Mouse (Mus musculus): ENCODE results near the gene Aldh16a1. TPM values are rescaled to one million over a fixed set of nuclear protein-coding genes. Genes with fewer than 3 reads are reported as not detected.
"Not testable (repeated sequence)": the region's sequence is repeated elsewhere in the genome, so short reads cannot be mapped to it uniquely, and the experiment has no call there.

The Aldh16a1 gene
- total RNA-seq, 2 experiments from 2014 or later = 12.7 to 15.1 TPM

DNA sequence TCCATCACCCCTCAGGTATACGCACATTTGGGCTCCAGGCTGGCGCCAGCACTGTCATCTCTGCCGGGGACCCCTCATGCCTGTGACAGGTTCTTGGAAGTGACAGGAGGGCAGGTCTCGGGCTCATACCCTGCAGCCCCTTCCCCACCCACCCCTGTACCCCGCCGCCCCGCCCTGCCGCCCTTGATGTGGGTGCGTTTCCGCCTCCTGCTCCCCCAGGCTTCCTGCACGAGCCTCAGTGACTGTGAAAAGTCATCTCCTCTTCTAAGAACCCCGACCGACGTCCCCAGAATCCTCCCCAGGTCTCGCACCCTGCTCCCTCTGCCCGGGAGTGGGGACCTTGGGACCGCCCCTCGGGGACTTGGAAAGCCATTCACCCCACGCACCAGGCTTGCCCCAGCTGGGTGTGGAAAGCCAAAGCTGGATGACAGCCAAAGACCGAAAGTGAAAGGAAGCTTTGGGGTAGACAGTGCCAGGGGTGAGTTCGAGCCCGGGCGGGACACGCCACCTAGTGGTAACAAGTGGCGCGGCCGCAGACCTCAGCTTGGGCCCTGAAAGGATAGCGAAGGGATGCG lies 18.3 kb downstream of the Aldh16a1 start, which contains the start of the genes Gm45713 and Flt3l:
Gene Gm45713 (minus strand): TSS at position 239 of the 575 bp plus-strand sequence.
Gene Flt3l (minus strand): TSS at position 440 of the 575 bp plus-strand sequence.
- peak; percentile 87 to 90 for DNase-seq (ENCODE audit: low spot score in 2 of 2)

DNA sequence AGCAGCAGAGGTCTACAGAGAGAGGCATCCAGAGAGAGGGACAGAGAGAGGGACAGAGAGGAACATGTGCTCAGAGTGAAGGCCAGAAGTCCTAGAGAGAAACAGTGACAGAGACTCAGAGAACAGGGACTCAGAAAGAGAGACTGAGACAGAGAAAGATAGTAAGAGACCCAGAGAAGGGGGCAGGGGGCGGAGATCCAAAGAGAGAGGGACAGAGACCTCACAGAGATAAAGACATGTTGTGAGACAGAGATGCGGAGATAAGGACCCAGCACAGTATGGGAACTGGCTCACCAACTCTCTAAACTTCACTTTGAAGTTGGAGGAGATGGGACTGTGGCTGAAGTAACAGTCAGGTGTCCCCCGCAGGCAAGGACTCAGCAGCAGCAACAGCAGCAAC lies 19.0 kb downstream of the Aldh16a1 start:
- no peak for DNase-seq (ENCODE audit: low spot score in 2 of 2)

DNA sequence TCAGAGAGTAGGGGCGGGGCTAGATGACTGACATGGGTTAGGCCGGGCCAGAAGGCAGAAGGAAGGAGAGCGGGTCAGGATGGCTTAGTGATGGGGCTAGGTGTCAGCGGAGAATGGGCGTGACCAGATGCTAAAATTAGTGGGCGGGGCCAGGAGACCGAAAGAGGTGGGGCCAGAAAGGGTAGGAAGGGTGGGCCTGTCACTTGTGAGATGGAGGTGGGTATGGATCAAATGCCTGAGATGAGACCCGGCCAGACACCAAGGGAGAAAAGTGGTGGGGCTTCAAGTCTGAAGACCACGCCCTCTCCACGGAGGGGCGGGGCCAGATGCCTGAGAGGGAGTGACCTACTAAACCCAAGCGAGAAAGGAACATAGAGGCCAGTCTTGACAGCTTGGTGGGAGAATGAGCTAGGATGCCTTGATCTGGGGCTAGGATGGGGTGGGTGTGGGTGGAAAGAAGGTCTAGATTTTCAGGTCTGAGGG lies 19.8 kb downstream of the Aldh16a1 start:
- DNase-seq (ENCODE audit: low spot score in 2 of 2) = no peak

DNA sequence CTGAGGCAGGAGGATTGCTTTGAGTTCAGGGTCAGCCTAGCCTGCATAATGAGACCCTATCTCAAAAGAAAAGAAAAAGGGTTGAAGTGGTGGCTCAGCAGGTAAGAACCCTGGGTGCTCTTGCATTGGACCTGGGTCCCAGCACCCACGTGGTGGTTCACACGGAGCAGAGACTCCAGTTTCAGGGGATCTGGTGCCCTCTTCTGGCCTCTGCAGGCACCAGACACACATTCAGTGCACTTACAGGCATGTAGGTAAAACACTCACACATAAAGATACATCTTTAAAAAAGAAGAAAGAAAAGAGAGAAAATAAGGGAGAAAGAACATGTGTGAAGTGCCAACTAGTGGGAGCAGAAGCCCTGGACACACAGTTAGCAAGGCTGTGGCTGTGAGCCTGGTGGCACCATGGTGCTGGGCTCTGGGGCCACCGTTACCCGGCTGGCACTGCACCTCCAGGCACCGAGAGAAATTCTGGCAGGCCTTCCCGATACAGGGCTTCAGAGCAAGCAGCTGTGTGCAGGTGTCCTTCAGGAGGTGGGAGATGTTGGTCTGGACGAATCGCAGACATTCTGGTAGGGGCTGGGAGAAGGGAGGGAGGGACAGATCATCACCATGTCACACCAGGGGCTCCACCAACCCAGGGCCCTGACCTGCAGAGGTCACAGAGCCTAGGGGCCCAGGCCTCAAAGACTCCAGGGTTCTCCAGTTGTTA lies 20.8 kb downstream of the Aldh16a1 start:
- no peak for DNase-seq (ENCODE audit: low spot score in 2 of 2)

DNA sequence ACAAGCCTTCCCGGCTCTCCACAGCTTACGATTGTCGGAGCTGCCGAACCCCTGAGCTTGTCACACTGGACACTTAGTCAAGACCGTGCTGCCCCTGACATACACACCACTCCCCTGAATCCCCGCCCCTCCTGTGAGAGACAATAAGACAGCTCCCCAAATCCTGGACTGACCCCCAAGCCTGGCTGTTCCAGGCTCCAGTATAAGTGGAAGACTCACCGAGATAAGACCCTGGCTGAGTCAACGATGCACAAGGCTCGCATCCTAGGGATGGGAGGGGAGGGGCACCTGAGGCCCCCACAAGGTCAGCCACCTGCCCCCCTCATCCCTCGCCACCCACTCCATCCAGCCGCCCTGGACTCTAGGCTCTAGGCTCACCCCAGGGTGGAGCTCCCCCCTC lies 22.5 kb downstream of the Aldh16a1 start:
- DNase-seq (ENCODE audit: low spot score in 2 of 2) = no peak

DNA sequence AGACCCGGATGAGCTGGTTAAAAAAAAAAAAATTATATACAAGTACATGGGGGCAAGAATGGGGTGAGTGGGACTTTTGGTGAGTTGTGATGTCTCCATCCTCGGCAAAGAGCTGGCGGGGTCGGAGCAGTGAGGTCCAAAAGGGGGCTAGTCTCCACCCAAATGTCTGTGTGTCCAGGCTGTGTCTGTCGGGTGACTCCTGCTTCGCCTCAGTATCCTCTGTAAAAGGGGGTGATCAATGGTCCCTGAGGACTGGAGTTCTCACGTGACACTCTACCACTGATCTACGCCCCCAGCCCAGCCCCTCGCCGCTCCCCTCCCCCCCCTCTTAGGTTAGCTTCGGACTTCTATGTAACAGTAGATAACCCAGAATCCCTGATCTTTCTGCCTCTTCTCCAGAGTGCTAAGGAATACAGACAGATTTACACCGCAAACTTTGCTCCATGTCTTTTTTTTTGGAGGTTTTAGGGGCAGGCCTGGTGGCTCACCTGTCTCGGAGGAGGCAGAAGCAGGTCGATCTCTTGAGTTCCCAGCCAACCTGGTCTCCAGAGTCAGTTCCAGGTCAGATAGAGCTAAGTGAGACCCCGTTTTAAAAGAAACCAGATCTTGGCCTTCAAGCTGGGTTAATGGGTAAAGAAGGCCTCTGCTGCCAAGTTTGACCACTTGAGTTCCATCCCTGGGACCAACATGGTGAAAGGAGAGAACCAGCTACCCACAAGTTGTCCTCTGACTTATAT lies 24.4 kb downstream of the Aldh16a1 start:
- DNase-seq (ENCODE audit: low spot score in 2 of 2) = no peak

DNA sequence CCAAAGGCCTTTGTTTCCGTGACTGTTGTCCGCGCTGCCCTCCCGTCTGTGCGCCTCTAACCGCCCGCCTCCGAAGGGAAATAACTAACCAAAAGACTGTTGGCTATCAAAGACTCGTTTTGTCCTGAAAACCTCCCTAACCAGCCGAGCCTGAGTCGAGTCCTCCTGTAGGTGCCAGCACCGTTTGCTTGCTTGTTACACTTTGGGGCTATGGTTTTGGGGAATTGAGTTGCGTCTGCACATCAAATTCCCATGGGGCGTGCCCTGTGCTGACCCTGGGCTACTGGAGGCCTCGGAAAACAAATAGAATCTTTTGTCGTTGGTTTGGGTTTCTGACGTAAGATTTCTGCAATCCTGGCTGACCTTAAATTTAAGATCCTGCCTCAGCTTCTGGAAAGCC lies 25.1 kb downstream of the Aldh16a1 start:
- no peak for DNase-seq (ENCODE audit: low spot score in 2 of 2)

DNA sequence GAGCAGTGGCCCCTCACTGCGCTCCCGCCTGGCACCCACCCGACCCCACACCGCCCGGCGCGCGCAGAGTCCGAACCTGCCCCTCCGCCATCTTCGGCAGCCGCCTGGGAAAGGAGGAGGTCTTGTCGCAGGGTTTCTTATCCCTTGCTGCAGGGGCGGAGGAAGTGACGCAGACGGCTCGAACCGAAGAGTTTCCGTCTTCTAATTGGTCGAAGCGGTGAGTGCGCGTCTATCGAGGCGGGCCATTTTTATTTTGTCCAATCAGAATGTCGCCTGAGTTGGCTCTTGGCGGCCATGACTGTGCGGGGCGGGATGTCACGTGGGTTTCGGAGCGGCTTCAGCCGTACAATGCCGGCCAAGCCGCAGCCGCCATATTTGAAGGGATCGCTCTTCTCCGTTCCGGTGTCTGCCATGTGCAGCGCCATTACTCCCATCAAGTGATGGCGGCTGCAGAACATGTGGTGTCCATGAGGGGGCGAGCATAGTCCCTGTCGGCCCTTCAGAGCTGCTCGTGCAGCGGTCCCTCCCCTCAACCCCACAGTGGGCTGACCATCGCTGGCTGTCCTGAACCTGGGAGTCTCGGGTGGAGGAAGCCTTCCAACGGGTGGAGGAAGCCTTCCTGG lies 25.6 kb downstream of the Aldh16a1 start, which contains the start of gene Rpl13a:
Gene Rpl13a (minus strand): TSS at position 138 of the 623 bp plus-strand sequence.
- peak; percentile 98 to 99 for DNase-seq (ENCODE audit: low spot score in 2 of 2)

DNA sequence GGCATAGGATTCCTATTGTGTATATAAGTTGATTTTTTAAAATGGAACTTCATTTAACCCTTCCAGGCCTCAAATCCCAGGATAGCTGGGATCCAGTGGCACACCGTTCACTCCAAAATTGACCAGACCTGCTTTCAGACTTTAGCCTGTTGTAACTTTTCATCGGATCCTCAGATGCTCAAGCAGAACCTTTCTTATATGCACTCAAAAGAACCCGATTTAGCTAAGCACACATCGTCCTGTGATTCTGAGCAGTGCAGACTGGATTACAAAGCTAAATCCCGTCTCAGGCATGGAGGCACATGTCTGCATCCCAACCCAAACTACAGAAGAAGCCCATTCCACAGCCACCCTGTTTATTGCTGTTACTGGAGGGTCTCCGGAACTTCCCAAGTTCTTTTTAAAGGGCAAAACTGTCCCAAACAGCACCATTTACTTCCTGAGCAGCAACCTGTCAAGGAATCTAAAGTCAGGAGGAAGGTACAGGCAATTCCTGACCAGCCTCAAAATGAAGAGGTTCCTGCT lies 26.6 kb downstream of the Aldh16a1 start:
- DNase-seq (ENCODE audit: low spot score in 2 of 2) = no peak

DNA sequence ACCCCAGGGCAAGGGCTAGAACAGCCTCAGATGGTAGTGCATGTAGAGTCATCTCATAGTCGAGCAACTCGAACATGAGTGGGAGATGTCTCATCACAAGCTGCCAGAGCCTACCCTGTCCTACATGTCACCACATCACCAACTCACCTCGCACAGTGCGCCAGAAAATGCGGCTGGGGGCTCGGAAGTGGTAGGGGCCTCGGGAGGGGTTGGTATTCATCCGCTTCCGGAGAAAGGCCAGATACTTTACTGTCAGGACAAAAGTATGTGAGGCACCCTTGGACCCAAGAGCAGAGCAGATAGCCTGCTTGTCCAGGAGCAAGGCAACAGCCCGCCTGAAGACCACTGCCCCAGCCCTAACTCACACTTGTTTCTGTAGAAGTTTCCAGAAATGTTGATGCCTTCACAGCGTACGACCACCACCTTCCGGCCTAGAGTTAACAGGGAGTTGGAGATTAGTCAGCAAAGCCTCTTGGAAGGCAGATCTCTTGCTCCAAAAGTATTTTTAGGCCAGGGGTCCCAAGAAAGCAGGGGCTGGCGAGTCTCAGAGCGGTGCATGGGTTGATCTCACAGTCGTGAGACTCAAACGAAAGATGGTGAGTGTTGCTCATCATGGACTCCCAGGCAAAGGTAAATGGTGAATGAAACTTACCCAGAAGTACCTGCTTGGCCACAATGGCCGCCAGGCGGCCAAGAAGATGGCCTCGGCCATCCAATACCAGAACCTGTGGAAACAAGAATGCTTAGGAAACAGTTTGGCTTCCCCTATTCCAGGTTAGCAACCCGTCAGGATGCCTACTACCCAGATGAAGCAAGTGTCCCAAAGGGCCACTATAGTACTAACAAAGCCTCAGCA lies 27.3 kb downstream of the Aldh16a1 start:
- no peak for DNase-seq (ENCODE audit: low spot score in 2 of 2)

DNA sequence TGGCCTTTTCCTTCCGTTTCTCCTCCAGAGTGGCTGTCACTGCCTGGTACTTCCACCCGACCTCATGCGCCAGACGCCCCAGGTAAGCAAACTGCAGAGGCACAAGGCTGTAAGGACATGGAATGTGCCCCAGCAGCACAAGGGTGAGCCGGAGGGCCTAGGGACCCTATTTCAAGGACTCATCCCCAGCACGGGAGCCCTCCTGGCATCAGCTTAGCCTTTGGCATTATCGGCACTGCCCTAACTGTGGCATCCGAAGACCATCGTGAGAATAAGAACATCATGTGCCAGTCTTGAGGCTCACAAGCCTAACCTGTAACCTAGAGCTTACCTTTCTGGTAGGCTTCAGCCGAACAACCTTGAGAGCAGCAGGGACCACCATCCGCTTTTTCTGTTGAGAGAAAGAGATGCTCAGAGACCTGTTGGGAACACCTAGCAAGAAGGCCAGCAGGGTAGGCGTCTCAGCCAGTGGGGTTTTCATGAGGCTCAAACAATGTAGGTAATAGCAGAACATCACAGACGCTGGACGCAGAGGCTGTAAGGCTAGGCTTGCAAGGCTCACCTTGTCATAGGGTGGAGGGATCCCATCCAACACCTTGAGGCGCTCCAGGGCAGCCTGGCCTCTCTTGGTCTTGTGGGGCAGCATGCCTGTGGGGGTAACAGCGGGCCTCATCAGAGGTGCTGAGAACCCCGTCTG lies 28.1 kb downstream of the Aldh16a1 start:
- DNase-seq (ENCODE audit: low spot score in 2 of 2) = no peak

DNA sequence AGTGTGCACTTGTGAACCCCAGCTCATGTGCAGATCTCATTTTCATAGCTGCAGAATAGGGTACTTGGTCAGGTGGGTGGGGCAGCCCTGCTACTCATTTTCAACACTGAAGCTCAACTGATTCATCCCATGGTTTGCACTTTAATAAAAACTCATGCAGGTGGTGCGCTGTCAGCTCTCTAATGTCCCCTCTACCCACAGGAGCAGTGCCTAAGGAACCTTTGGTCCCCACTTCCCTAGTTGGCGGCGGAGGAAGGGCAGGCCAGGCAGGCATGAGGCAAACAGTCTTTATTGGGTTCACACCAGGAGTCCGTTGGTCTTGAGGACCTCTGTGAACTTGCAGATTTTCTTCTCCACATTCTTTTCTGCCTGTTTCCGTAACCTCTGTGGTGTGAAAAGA lies 28.7 kb downstream of the Aldh16a1 start:
- not testable (repeated sequence) for DNase-seq (ENCODE audit: low spot score in 2 of 2)

DNA sequence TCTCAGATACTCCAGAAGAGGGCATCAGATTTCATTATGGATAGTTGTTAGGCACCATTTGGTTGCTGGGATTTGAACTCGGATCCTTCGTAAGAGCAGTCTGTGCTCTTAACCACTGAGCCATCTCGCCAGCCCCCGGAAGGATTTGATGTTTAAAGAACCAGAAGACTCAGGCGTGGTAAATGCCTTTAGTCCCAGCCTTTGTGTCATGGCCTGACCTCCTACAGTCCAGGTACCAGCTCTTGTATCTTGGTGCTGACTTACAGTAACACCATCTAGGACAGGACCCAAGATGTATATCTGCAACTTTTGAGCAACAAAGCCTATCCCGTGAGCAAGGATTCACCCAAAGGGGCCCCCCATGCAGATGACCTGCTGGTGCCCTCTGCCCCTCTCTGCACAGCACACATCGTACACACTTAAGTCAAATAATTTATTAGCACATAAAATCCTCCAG lies 29.2 kb downstream of the Aldh16a1 start:
- no peak for DNase-seq (ENCODE audit: low spot score in 2 of 2)

DNA sequence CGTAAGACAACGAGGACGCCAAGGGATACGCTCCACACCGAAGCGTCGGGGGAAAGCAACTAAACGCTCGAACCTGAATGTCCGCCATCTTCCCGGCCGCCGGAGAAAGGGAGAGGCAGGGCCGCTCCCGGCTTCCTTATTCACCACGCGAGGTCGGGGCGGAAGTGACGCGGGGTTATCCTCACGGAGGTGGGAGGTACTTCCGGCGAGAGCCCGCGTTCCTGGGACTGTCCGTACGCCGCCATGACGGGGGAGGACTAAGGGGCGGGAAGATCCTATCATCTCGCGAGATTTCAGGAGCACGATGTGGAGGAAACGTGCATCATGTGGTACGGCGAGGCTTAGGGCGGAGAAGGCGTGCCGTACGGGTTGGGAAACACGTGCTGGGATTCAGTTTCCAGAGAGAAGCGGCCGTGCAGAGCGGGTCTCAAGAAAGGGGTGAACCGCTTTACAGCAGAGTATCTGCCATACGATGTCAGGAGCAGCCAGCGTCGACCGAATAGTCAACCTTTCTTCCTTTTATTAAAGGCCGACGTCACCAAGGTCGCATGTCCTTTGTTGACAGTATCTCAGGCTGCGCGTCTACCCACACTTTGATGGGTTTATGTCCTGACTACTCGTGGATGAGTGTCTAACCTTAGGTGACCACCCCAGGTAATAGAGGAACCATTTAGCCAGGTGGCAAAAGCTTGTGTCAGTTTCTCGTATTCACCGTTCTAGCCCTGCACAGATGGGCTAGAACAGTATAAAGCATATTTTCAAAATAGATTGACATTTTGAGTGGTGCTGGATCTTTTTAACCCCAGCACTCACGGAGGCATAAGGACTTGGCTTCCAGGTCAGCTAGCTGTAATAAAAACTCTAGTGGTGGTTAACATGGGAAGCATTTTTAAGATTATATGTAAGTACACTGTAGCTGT lies 29.9 kb downstream of the Aldh16a1 start, which contains the start of gene Rps11:
Gene Rps11 (minus strand): TSS at position 216 of the 920 bp plus-strand sequence.
- DNase-seq (ENCODE audit: low spot score in 2 of 2) = peak; percentile 99

DNA sequence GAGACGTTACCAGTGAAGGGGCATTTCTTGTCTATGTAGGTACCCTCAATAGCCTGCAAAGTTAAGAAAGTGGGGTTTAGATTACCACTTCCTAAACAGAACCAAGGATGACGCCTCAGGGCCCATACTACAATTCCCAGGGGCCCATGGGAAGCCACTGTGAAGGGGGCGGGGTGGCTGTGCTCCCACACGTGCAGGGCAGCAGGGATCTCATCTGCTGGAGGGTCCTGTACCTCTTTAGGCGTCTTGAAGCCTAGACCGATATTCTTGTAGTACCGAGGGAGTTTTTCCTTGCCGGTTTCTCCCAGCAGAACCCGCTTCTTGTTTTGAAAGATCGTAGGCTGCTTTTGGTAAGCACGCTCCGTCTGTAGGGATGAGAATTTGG lies 31.2 kb downstream of the Aldh16a1 start:
- no peak for DNase-seq (ENCODE audit: low spot score in 2 of 2)

DNA sequence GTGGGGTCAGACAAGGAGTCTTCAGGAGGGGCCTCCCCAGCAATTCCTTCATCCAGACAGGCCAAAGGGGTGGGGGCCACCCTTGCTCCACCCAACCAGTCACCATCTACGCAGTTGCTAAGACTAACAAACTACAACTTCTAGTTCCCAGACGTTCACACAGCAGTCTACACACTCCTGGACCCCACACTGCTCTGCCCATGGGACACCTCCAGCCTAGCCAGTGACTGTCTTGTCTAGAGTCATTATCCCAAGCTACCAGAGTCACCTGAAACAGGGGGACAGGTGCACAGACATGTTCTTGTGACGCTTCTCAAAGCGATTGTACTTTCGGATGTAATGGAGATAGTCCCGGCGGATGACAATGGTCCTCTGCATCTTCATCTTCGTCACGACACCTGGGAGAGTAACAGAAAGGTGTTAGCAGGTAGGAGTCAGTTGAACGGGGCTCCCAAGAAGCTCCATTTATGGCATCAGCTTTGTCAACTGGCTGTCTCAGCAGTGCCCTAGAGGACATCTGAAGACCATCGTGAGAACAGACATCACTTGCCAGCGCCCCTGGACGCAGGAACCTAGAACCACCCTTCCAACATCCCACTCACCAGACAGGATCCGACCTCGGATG lies 31.7 kb downstream of the Aldh16a1 start:
- no peak for DNase-seq (ENCODE audit: low spot score in 2 of 2)

DNA sequence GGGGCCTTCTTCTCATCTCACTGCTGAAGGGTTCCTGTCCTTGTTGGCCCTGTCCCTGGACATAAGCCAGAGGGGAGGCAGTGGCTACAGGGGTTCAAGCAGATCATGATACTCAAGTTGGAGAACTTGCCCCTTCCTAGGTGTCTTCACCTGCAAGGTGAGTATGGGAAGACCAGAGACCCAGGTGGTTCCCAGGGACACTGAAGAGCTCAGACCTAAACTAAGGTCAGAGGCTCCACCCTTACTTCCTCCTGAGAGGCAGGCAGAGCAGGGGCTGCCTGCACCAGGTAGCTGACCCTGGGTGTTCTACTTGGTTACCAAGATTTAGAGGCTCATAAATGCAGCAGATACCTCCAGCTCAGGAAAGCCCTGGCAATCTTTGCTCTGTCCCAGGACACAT lies 32.4 kb downstream of the Aldh16a1 start:
- no peak for DNase-seq (ENCODE audit: low spot score in 2 of 2)

DNA sequence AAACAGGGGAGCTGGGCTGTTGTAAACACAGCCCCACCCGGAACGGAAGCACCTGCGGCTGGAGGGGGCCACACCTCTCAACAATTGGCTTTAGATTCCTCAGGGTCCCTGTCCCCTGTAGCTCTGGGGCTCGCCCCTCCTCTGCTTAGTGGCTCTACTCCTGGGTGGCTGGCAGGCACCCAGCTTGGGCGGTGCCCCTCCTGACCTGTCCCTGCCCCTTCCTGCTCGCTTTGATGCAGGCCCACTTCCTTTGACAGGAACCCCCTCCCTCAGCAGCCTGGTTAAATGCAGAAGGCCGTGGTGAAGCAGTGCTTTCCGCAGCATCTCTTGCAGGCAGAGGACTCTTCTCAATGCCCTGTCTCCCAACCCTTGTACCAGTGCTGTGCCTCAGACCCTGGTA lies 33.0 kb downstream of the Aldh16a1 start:
- DNase-seq (ENCODE audit: low spot score in 2 of 2) = no peak
